Mouse (Mus musculus): Measurements from ENCODE around the gene Prr3. TPM values are rescaled to one million over a fixed set of nuclear protein-coding genes. Genes with fewer than 3 reads are reported as not detected.
"Not testable (repeated sequence)": the region's sequence is repeated elsewhere in the genome, so short reads cannot be mapped to it uniquely, and the experiment has no call there.

Prr3 gene
- polyA plus RNA-seq, 1 experiment from 2014 or later, result 6.1 TPM

DNA sequence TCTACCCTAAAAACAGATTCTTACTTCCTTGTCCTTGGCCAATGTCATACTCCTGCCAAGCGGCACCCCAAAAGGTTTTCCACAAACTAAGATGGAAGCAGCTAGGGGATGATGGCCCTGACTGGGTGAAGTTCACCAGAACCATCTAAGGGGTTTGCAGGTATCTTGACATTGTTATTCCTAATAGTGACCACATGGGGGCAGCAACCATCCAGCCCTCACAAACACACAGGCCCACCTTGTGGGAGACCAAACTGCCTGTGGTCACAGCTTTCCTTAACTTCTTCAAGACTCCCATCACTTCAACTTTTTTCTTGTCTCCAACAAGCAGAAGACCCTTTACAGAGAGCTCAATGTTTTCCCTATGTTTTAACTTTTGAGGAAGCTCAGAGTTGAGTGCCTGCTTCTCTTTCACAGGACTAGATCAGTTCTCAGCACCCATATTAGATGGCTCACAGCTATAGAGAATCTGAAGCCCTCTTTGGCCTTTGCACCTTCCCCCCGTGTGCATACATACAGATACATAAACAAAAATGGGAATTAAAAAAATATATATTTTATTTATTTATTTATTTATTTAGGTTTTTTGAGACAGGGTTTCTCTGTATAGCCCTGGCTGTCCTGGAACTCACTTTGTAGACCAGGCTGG lies 42.2 kb downstream of the Prr3 start:
- Histone ChIP-seq H3K4me2 (ENCODE audit: low read depth, low read length) (no peak overlapping the region), H3K4me1 (ENCODE audit: insufficient read depth) (no peaks in the 10 kb centered on the region), H3K36me3 (replicated peaks; ENCODE audit: insufficient read depth, low read length) (no peaks in the 10 kb centered on the region), H3K27ac (ENCODE audit: low read depth) (no peak overlapping the region), H3K27me3 (ENCODE audit: insufficient read depth, low read length) (no peaks in the 10 kb centered on the region), H3K9ac (replicated peaks) (no peak overlapping the region), H3K9me3 (ENCODE audit: low read length) (no peaks in the 10 kb centered on the region), H3K4me3 (ENCODE audit: low read depth, low read length) (no peak overlapping the region)
- peak; percentile 55 for DNase-seq
- peak; percentile 64 for ATAC-seq
- TF ChIP-seq EP300 (IDR thresholded peaks at IDR 0.05; ENCODE audit: low read depth), result no peak
- TF ChIP-seq CTCF (IDR thresholded peaks at IDR 0.05; ENCODE audit: low read depth), result peak; percentile 92
- 21% methylated on average over 2 of the region's 2 CpGs for WGBS (ENCODE audit: insufficient replicate concordance)

DNA sequence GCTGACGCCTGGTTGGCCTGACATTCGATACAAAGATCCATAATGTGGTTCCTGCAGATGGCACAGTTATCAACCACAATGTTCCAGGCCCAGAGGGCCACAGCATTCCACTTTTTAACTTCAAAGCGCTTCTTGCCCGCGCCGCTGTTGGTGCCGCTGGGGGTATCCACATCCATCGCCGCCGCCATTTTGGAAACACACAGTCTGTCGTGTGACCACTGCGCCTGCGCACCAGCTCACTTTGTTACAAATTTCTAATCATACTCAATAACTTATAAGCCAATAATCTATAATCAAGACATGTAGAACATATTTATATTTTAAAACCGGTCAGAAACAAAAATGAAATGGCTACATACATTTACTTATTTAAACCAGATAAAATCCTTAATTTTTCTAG lies 44.3 kb downstream of the Prr3 start:
- H3K4me1 ChIP-seq (ENCODE audit: insufficient read depth); ATAC-seq; H3K9me3 ChIP-seq (ENCODE audit: low read length); H3K36me3 ChIP-seq (replicated peaks; ENCODE audit: insufficient read depth, low read length); H3K27me3 ChIP-seq (ENCODE audit: insufficient read depth, low read length); DNase-seq; H3K4me3 ChIP-seq (ENCODE audit: low read depth, low read length); H3K4me2 ChIP-seq (ENCODE audit: low read depth, low read length); H3K27ac ChIP-seq (ENCODE audit: low read depth); H3K9ac ChIP-seq (replicated peaks): not testable (repeated sequence)
- WGBS (ENCODE audit: insufficient replicate concordance), result 85% methylated on average over 14 of the region's 14 CpGs

DNA sequence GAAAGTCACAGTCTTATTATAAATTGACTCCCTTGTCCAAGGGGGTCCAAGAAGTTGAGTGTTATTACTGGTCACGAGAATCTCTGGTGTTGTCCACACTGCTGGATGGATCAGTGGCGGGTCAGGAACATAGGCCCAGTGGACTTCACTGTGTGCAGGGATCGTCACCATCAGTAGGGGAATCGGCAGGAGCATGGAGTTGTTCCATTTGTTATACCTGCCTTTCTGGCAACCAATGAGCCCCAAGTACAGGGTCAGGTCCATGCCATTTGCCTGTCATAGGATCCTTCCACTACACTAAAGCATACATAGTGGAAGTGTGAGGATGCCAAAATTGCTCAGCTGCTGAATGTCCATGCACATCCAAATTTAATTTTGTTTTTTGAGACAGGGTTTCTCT lies 47.4 kb downstream of the Prr3 start:
- peaks cover 31% of the 10 kb centered on the region for H3K36me3 ChIP-seq (replicated peaks; ENCODE audit: insufficient read depth, low read length)
- H3K27me3 ChIP-seq (ENCODE audit: insufficient read depth, low read length), result no peaks in the 10 kb centered on the region
- 88% methylated on average over 4 of the region's 4 CpGs for WGBS (ENCODE audit: insufficient replicate concordance)
- no peaks in the 10 kb centered on the region for H3K4me1 ChIP-seq (ENCODE audit: insufficient read depth)
- no peak overlapping the region for H3K27ac ChIP-seq (ENCODE audit: low read depth)
- ATAC-seq (no peak), DNase-seq (peak; percentile 10)
- no peak overlapping the region for H3K4me2 ChIP-seq (ENCODE audit: low read depth, low read length)
- no peak overlapping the region for H3K4me3 ChIP-seq (ENCODE audit: low read depth, low read length)
- no peak overlapping the region for H3K9ac ChIP-seq (replicated peaks)
- TF ChIP-seq CTCF (IDR thresholded peaks at IDR 0.05; ENCODE audit: low read depth), result no peak
- TF ChIP-seq EP300 (IDR thresholded peaks at IDR 0.05; ENCODE audit: low read depth), result no peak
- no peaks in the 10 kb centered on the region for H3K9me3 ChIP-seq (ENCODE audit: low read length)

DNA sequence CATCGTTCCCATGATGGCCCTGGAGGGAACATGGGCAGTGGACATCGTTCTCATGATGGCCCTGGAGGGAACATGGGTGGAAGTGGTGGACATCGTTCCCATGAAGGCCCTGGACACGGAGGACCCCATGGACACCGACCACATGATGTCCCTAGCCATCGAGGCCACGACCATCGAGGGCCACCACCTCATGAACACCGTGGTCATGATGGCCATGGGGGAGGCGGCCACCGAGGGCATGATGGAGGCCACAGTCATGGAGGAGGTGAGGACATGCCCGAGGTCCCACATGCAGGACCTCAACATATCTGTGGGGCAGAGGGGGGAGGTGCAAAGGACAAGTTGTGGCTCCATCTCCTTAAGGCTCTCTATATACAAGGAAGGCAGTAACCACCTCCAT lies 49.4 kb downstream of the Prr3 start:
- Histone ChIP-seq H3K4me3 (ENCODE audit: low read depth, low read length) (no peak overlapping the region), H3K9ac (replicated peaks) (no peak overlapping the region), H3K4me2 (ENCODE audit: low read depth, low read length) (no peak overlapping the region), H3K4me1 (ENCODE audit: insufficient read depth) (peaks cover 9% of the 10 kb centered on the region), H3K27me3 (ENCODE audit: insufficient read depth, low read length) (no peaks in the 10 kb centered on the region), H3K27ac (ENCODE audit: low read depth) (no peak overlapping the region), H3K36me3 (replicated peaks; ENCODE audit: insufficient read depth, low read length) (peaks cover 48% of the 10 kb centered on the region), H3K9me3 (ENCODE audit: low read length) (no peaks in the 10 kb centered on the region)
- ATAC-seq (no peak), DNase-seq (peak; percentile 14)
- TF ChIP-seq CTCF (IDR thresholded peaks at IDR 0.05; ENCODE audit: low read depth), result no peak
- WGBS (ENCODE audit: insufficient replicate concordance), result 88% methylated on average over 12 of the region's 12 CpGs

DNA sequence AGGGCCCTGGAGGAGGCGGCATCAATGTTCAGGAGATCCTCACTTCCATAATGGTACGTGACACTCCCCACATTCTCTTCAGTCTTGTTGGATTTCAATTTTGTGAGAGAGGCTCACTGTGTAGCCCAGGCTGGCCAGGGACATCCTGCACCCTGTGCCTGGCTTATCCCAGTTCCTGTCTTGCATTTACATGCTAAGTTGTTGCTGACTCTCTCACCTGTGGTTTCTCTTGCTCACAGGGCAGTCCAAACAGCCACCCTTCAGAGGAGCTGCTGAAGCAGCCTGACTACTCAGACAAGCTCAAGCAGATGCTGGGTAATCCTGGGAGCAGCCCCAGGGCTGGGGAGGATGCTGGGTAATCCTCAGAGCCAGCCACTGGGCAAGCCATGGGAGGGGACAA lies 50.5 kb downstream of the Prr3 start:
- no peak for DNase-seq

DNA sequence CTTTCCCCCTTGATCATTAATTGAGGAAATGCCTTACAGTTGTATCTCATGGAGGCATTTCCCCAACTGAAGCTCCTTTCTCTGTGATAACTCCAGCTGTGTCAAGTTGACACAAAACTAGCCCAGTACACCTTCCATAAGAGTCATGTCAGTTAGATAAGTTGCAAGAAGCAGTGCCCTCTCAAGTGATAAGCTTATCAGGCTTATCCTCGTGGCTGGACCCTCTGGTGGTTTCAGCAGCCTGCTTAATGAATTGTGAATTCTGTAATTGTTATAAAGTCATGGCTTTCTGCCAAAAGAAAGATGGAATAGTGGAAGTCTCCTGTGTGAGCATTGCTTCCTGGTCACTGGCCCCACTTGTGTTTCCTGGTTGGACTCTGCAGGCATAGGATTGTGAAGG lies 52.6 kb downstream of the Prr3 start:
- TF ChIP-seq EP300 (IDR thresholded peaks at IDR 0.05; ENCODE audit: low read depth) (peak; percentile 95), CTCF (IDR thresholded peaks at IDR 0.05; ENCODE audit: low read depth) (no peak)
- peaks cover 78% of the 10 kb centered on the region for H3K36me3 ChIP-seq (replicated peaks; ENCODE audit: insufficient read depth, low read length)

More for the DNA sequence above, 50.5 kb downstream of the Prr3 start:
- H3K4me1 ChIP-seq (ENCODE audit: insufficient read depth), result peaks cover 9% of the 10 kb centered on the region
- H3K9me3 ChIP-seq (ENCODE audit: low read length), result no peaks in the 10 kb centered on the region
- 97% methylated on average over 2 of the region's 2 CpGs for WGBS (ENCODE audit: insufficient replicate concordance)
- no peak overlapping the region for H3K27ac ChIP-seq (ENCODE audit: low read depth)
- H3K4me2 ChIP-seq (ENCODE audit: low read depth, low read length), result no peak overlapping the region
- no peaks in the 10 kb centered on the region for H3K27me3 ChIP-seq (ENCODE audit: insufficient read depth, low read length)
- H3K9ac ChIP-seq (replicated peaks), result no peak overlapping the region
- no peak for ATAC-seq
- peaks cover 59% of the 10 kb centered on the region for H3K36me3 ChIP-seq (replicated peaks; ENCODE audit: insufficient read depth, low read length)
- TF ChIP-seq CTCF (IDR thresholded peaks at IDR 0.05; ENCODE audit: low read depth), result no peak
- H3K4me3 ChIP-seq (ENCODE audit: low read depth, low read length), result no peak overlapping the region

DNA sequence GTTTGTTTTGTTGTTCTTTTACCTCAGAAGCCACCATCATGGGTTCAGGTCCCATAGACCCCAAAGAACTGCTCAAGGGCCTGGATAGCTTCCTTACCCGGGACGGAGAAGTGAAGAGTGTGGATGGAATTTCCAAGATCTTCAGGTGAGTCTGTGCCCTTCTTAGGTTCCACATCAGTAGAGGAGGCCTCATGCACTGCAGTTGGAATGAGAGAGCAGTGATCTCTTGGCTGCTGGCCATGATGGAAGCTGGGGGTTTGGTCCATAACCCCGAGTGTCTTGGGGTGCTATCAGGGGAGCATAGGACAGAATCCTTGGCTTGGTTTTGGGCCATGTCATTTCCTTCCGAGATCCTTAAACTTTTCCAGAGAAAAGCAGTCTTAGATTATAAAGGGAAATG lies 56.8 kb downstream of the Prr3 start:
- no peaks in the 10 kb centered on the region for H3K27me3 ChIP-seq (ENCODE audit: insufficient read depth, low read length)
- H3K4me2 ChIP-seq (ENCODE audit: low read depth, low read length), result no peak overlapping the region
- ATAC-seq, result no peak
- no peak overlapping the region for H3K4me3 ChIP-seq (ENCODE audit: low read depth, low read length)
- 81% methylated on average over 4 of the region's 4 CpGs for WGBS (ENCODE audit: insufficient replicate concordance)
- H3K27ac ChIP-seq (ENCODE audit: low read depth), result no peak overlapping the region
- TF ChIP-seq EP300 (IDR thresholded peaks at IDR 0.05; ENCODE audit: low read depth) (no peak), CTCF (IDR thresholded peaks at IDR 0.05; ENCODE audit: low read depth) (no peak)
- DNase-seq, result no peak
- H3K9ac ChIP-seq (replicated peaks), result no peak overlapping the region
- H3K9me3 ChIP-seq (ENCODE audit: low read length), result no peaks in the 10 kb centered on the region
- peaks cover 57% of the 10 kb centered on the region for H3K36me3 ChIP-seq (replicated peaks; ENCODE audit: insufficient read depth, low read length)
- peaks cover 49% of the 10 kb centered on the region for H3K4me1 ChIP-seq (ENCODE audit: insufficient read depth)

More for the DNA sequence above, 52.6 kb downstream of the Prr3 start:
- Histone ChIP-seq H3K9me3 (ENCODE audit: low read length) (no peaks in the 10 kb centered on the region), H3K4me1 (ENCODE audit: insufficient read depth) (peaks cover 15% of the 10 kb centered on the region), H3K9ac (replicated peaks) (0 out of 2 replicates have a peak overlapping the region, but pooled peaks have one; percentile 11), H3K4me3 (ENCODE audit: low read depth, low read length) (no peak overlapping the region), H3K27ac (ENCODE audit: low read depth) (no peak overlapping the region), H3K27me3 (ENCODE audit: insufficient read depth, low read length) (no peaks in the 10 kb centered on the region), H3K4me2 (ENCODE audit: low read depth, low read length) (no peak overlapping the region)
- WGBS (ENCODE audit: insufficient replicate concordance), result 50% methylated on average over 1 of the region's 1 CpGs
- no peak for DNase-seq
- ATAC-seq, result peak; percentile 73
